Mouse (Mus musculus) liver, embryonic 11.5 days (tissue): ENCODE data around the gene Ankrd49. TPM values are rescaled to one million over a fixed set of nuclear protein-coding genes. Genes with fewer than 3 reads are reported as not detected.

Source experiments
- ATAC-seq: fragments of 200-750 bp; cut with Nextera tagmentation; replicated peaks from 2 replicates; pipeline ENCODE4 v1.8.0; 2017; ENCODE audit warnings: moderate number of reproducible peaks, mild to moderate bottlenecking, moderate TSS enrichment, moderate library complexity; ENCODE audit not compliant: low FRiP score
- DNase-seq: peaks from one replicate; pipeline ENCODE4 v3.0.0-alpha.2; 2017; ENCODE audit warnings: low spot score
- H3K27ac ChIP-seq: fragments of 300-500 bp; sonication (generic); 2 replicates; pipeline ENCODE4 v1.5.1; 2014; ENCODE audit warnings: mild to moderate bottlenecking, low read depth, low read length, control low read depth
- H3K27me3 ChIP-seq: fragments of 300-500 bp; sonication (generic); replicated peaks from 2 replicates; pipeline ENCODE4 v1.6.1; 2014; ENCODE audit warnings: low read length, mixed read lengths; ENCODE audit not compliant: control insufficient read depth, insufficient read depth
- H3K36me3 ChIP-seq: fragments of 300-500 bp; sonication (generic); 2 replicates; pipeline ENCODE4 v1.6.1; 2014; ENCODE audit warnings: mild to moderate bottlenecking, low read length, moderate library complexity, mixed read lengths; ENCODE audit not compliant: control insufficient read depth, insufficient read depth
- H3K4me1 ChIP-seq: fragments of 300-500 bp; sonication (generic); replicated peaks from 2 replicates; pipeline ENCODE4 v1.6.1; 2014; ENCODE audit warnings: low read length, mixed read lengths; ENCODE audit not compliant: control insufficient read depth, insufficient read depth
- H3K4me2 ChIP-seq: fragments of 300-500 bp; sonication (generic); 2 replicates; pipeline ENCODE4 v1.6.1; 2014; ENCODE audit warnings: mild to moderate bottlenecking, control low read depth, moderate library complexity
- H3K4me3 ChIP-seq: fragments of 300-500 bp; sonication (generic); 2 replicates; pipeline ENCODE4 v1.5.1; 2014; ENCODE audit warnings: low read depth, low read length, control low read depth
- H3K9ac ChIP-seq: fragments of 300-500 bp; sonication (generic); 2 replicates; pipeline ENCODE4 v1.6.1; 2014; ENCODE audit warnings: low read depth, low read length, control low read depth
- H3K9me3 ChIP-seq: fragments of 300-500 bp; sonication (generic); 2 replicates; pipeline ENCODE4 v1.6.1; 2016; ENCODE audit warnings: low read length, inconsistent platforms, mixed read lengths; ENCODE audit not compliant: control insufficient read depth
- WGBS: fragments of 180-500 bp; shearing (Covaris S2); extraction: QIAGEN DNeasy Blood & Tissue Kit; methylation state at CpG from one replicate; pipeline ENCODE4 v1.1.7; 2014; 5-methylcytosine and 5-hydroxymethylcytosine counted together
- polyA plus RNA-seq: library from polyadenylated mRNA; unstranded; fragments of >200 nt; fragmentation: Nextera tagmentation; extraction: Ambion mirVana; gene quantifications from 2 replicates; pipeline ENCODE4 v1.2.1, GENCODE M21; 2014

Ankrd49 gene
- polyA plus RNA-seq, 1 experiment from 2014 or later, result 65.1 TPM

GRCm38 (mm10) chr9:14754469-14754868 is 30.2 kb downstream of the Ankrd49 start:
- Histone ChIP-seq H3K27ac (no peak overlapping the region), H3K9ac (no peak overlapping the region), H3K4me2 (no peak overlapping the region), H3K4me3 (no peak overlapping the region), H3K4me1 (peaks cover 6% of the 10 kb centered on the region; the same call in 1 of the 2 replicates), H3K27me3 (peaks cover 17% of the 10 kb centered on the region), H3K36me3 (no peaks in the 10 kb centered on the region), H3K9me3 (no peaks in the 10 kb centered on the region)
- DNase-seq, result no peak
- WGBS, result 78% methylated on average over 3 of the region's 3 CpGs
- ATAC-seq, result no peak

DNA sequence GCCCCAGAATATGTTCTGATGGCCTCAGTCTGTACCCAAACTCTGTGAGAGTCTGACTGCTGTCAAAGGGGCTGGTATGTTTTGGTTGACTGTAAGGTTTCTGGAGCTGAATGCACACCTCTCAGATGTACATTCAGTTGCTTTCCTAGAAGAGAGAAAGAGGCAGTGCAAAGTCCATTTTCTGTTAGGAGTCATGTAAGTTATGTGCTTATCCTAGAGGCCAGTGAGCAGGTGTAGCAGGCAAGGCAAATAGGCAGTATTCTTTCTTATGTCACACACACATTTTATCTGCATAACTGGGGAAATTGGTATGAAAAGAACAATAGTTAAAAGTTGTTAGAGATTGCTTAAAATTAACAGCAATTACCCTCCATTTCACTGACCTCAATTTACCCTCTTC is 30.7 kb downstream of the Ankrd49 start:
- peaks cover 17% of the 10 kb centered on the region for H3K27me3 ChIP-seq
- H3K9me3 ChIP-seq, result no peaks in the 10 kb centered on the region
- DNase-seq (no peak), ATAC-seq (no peak)
- no peak overlapping the region for H3K4me2 ChIP-seq
- H3K4me1 ChIP-seq, result peaks cover 6% of the 10 kb centered on the region; the same call in 1 of the 2 replicates
- no peak overlapping the region for H3K4me3 ChIP-seq
- no peak overlapping the region for H3K27ac ChIP-seq
- H3K9ac ChIP-seq, result no peak overlapping the region
- no peaks in the 10 kb centered on the region for H3K36me3 ChIP-seq

GRCm38 (mm10) chr9:14752001-14752522 is 32.6 kb downstream of the Ankrd49 start, which contains the start of gene Fut4:
Gene Fut4, minus strand, starts transcription at chr9:14752393.
- WGBS, result 0% methylated on average over 26 of the region's 28 CpGs

DNA sequence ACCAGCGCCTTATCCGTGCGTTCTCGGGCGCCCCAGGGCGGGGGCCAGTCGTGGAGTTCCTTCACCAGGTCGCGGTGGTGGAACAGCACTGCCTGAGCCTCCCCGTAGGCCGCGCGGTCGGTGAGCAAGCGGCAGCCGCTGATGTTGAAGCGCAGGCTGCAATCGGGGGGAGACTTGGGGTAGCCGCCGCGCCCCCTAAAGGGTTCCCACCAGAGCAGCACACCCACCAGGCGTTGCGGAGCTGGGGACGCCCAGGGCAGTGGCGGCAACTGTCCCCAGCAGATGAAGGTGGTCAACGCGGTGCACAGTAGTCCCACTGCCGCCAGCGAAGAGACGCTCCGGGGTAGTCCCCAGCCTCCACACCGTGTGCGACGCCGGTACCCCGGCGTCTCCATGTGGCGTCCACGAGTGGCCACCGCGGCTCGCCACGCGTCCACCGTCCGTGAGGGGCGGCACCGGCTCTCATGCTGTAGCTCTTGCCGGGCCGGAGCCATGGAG is 33.1 kb downstream of the Ankrd49 start:
- peaks cover 6% of the 10 kb centered on the region; the same call in 1 of the 2 replicates for H3K4me1 ChIP-seq
- H3K4me3 ChIP-seq, result peak overlapping the region; percentile 55
- H3K4me2 ChIP-seq, result peak overlapping the region; percentile 92
- DNase-seq (peak; percentile 66), ATAC-seq (peak; percentile 48)
- peaks cover 17% of the 10 kb centered on the region for H3K27me3 ChIP-seq
- no peaks in the 10 kb centered on the region for H3K9me3 ChIP-seq
- no peak overlapping the region for H3K27ac ChIP-seq
- H3K9ac ChIP-seq, result peak overlapping the region; percentile 55
- no peaks in the 10 kb centered on the region for H3K36me3 ChIP-seq
- 2% methylated on average over 50 of the region's 50 CpGs for WGBS

More at GRCm38 (mm10) chr9:14752001-14752522, 32.6 kb downstream of the Ankrd49 start, which contains the start of gene Fut4:
- ATAC-seq (peak; percentile 74), DNase-seq (no peak)
- Histone ChIP-seq H3K4me1 (peaks cover 6% of the 10 kb centered on the region; the same call in 1 of the 2 replicates), H3K4me3 (peak within 1 kb of the TSS; percentile 55), H3K27me3 (peaks cover 17% of the 10 kb centered on the region), H3K9ac (peak within 1 kb of the TSS; percentile 55), H3K36me3 (no peaks in the 10 kb centered on the region), H3K27ac (no peak within 1 kb of the TSS), H3K9me3 (no peaks in the 10 kb centered on the region), H3K4me2 (peak within 1 kb of the TSS; percentile 92)

GRCm38 (mm10) chr9:14750901-14751502 is 33.7 kb downstream of the Ankrd49 start:
- ATAC-seq (peak; percentile 21; the same call in 1 of the 2 replicates), DNase-seq (no peak)
- peak overlapping the region; percentile 92 for H3K4me2 ChIP-seq
- H3K9me3 ChIP-seq, result no peaks in the 10 kb centered on the region
- 53% methylated on average over 42 of the region's 42 CpGs for WGBS
- peaks cover 17% of the 10 kb centered on the region for H3K27me3 ChIP-seq
- peaks cover 6% of the 10 kb centered on the region; the same call in 1 of the 2 replicates for H3K4me1 ChIP-seq
- no peaks in the 10 kb centered on the region for H3K36me3 ChIP-seq
- H3K9ac ChIP-seq, result peak overlapping the region; percentile 55
- H3K4me3 ChIP-seq, result peak overlapping the region; percentile 55
- no peak overlapping the region for H3K27ac ChIP-seq

- H3K9me3 ChIP-seq, result no peaks in the 10 kb centered on the region
- no peaks in the 10 kb centered on the region for H3K36me3 ChIP-seq
- ATAC-seq (no peak), DNase-seq (no peak)
- H3K9ac ChIP-seq, result no peak within 1 kb of the TSS
- WGBS, result 74% methylated on average over 19 of the region's 19 CpGs
- no peak within 1 kb of the TSS for H3K4me2 ChIP-seq
- no peak within 1 kb of the TSS for H3K4me3 ChIP-seq
- H3K27me3 ChIP-seq, result no peaks in the 10 kb centered on the region
- no peak within 1 kb of the TSS for H3K27ac ChIP-seq
- H3K4me1 ChIP-seq, result no peaks in the 10 kb centered on the region
Observed at GRCm38 (mm10) chr9:14740151-14740924, 44.3 kb downstream of the Ankrd49 start, which contains the start of gene Piwil4. Gene Piwil4, minus strand, starts transcription at chr9:14740733.

- Histone ChIP-seq H3K4me3 (no peak overlapping the region), H3K27me3 (no peaks in the 10 kb centered on the region), H3K27ac (no peak overlapping the region), H3K4me2 (no peak overlapping the region), H3K4me1 (no peaks in the 10 kb centered on the region), H3K9ac (no peak overlapping the region), H3K36me3 (no peaks in the 10 kb centered on the region), H3K9me3 (no peaks in the 10 kb centered on the region)
- no peak for ATAC-seq
- WGBS, result 67% methylated on average over 4 of the region's 4 CpGs
- DNase-seq, result no peak
Observed at GRCm38 (mm10) chr9:14739498-14740150, 45.0 kb downstream of the Ankrd49 start.

- Histone ChIP-seq H3K9ac (no peak overlapping the region), H3K27me3 (no peaks in the 10 kb centered on the region), H3K27ac (no peak overlapping the region), H3K9me3 (no peaks in the 10 kb centered on the region), H3K4me1 (no peaks in the 10 kb centered on the region; the same call in 1 of the 2 replicates), H3K4me2 (no peak overlapping the region), H3K4me3 (no peak overlapping the region), H3K36me3 (no peaks in the 10 kb centered on the region)
- no peak for DNase-seq
- no peak for ATAC-seq
- 47% methylated on average over 9 of the region's 9 CpGs for WGBS
Observed at GRCm38 (mm10) chr9:14730941-14731541, 53.6 kb downstream of the Ankrd49 start.
